Mouse (Mus musculus): ENCODE measurements around the gene Bglap. TPM values are rescaled to one million over a fixed set of nuclear protein-coding genes. Genes with fewer than 3 reads are reported as not detected.
"Not testable (repeated sequence)": the region's sequence is repeated elsewhere in the genome, so short reads cannot be mapped to it uniquely, and the experiment has no call there.

Bglap gene
- polyA plus RNA-seq, 1 experiment: 1.6 TPM

- H3K4me3 ChIP-seq (ENCODE audit: insufficient read depth, poor library complexity, severe bottlenecking): no peak overlapping the region
- peaks cover 2% of the 10 kb centered on the region for H3K79me3 ChIP-seq (ENCODE audit: low read depth)
- TF ChIP-seq USF1 (IDR thresholded peaks at IDR 0.05; ENCODE audit: low read depth) (no peak), FOSL1 (IDR thresholded peaks at IDR 0.05; ENCODE audit: insufficient read depth, low read length, poor library complexity, severe bottlenecking) (no peak), MAX (IDR thresholded peaks at IDR 0.05) (no peak), MYOD1 (IDR thresholded peaks at IDR 0.05; ENCODE audit: control insufficient read depth, insufficient read length, low read depth) (no peak), CEBPB (IDR thresholded peaks at IDR 0.05; ENCODE audit: low read depth) (no peak), CTCF (IDR thresholded peaks at IDR 0.05; ENCODE audit: control insufficient read depth, insufficient read depth, insufficient read length) (no peak), MYOG (IDR thresholded peaks at IDR 0.05; ENCODE audit: control insufficient read depth, extremely low read depth, insufficient read length) (no peak)
- H3ac ChIP-seq (ENCODE audit: control insufficient read depth, insufficient read length, low read depth): no peak overlapping the region
- H3K27me3 ChIP-seq (ENCODE audit: control insufficient read depth, insufficient read depth, insufficient read length): no peaks in the 10 kb centered on the region
- no peaks in the 10 kb centered on the region for H3K79me2 ChIP-seq (ENCODE audit: control insufficient read depth, insufficient read depth)
- H3K36me3 ChIP-seq (ENCODE audit: control insufficient read depth, insufficient read depth): peaks cover 5% of the 10 kb centered on the region
Observed at GRCm38 (mm10) chr3:88393776-88394375, 9.6 kb upstream of the Bglap start.

DNA sequence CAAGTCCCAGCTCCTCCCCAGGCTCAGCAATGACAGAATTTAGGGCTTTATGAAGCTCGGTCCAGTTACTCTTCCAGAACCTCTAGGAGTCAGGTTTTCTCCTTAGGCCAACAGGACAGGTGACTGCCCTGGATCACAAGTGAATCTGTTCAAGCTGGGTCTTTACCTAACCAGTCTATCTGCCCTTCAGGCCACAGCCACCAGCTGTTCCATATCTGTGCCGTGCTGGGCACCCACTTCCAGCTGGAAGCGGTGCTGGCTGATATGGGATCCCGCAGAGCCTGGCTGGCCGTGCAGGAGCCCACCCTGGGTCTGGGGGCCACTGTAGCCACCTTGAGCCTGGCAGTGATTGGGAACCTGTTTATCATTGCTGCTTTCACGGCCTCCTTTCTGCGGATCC lies 1.9 kb downstream of the Bglap start:
- not testable (repeated sequence) for H3K79me2 ChIP-seq (ENCODE audit: control insufficient read depth, insufficient read depth); H3K4me3 ChIP-seq (ENCODE audit: insufficient read depth, poor library complexity, severe bottlenecking); H3K36me3 ChIP-seq (ENCODE audit: control insufficient read depth, insufficient read depth); H3ac ChIP-seq (ENCODE audit: control insufficient read depth, insufficient read length, low read depth); H3K79me3 ChIP-seq (ENCODE audit: low read depth); H3K27me3 ChIP-seq (ENCODE audit: control insufficient read depth, insufficient read depth, insufficient read length)

- not testable (repeated sequence) for H3K4me3 ChIP-seq (ENCODE audit: insufficient read depth, poor library complexity, severe bottlenecking); H3K36me3 ChIP-seq (ENCODE audit: control insufficient read depth, insufficient read depth); H3K79me3 ChIP-seq (ENCODE audit: low read depth); H3K27me3 ChIP-seq (ENCODE audit: control insufficient read depth, insufficient read depth, insufficient read length); H3ac ChIP-seq (ENCODE audit: control insufficient read depth, insufficient read length, low read depth); H3K79me2 ChIP-seq (ENCODE audit: control insufficient read depth, insufficient read depth)
Observed at GRCm38 (mm10) chr3:88381389-88382315, 2.6 kb downstream of the Bglap start.

- H3ac ChIP-seq (ENCODE audit: control insufficient read depth, insufficient read length, low read depth); H3K79me3 ChIP-seq (ENCODE audit: low read depth): not testable (repeated sequence)
Observed at GRCm38 (mm10) chr3:88378599-88378998, 5.7 kb downstream of the Bglap start, which contains the start of gene Bglap2. Bglap2 (minus strand) TSS chr3:88378699.

GRCm38 (mm10) chr3:88376644-88377043 lies 7.6 kb downstream of the Bglap start:
- H3K27me3 ChIP-seq (ENCODE audit: control insufficient read depth, insufficient read depth, insufficient read length); H3ac ChIP-seq (ENCODE audit: control insufficient read depth, insufficient read length, low read depth); H3K36me3 ChIP-seq (ENCODE audit: control insufficient read depth, insufficient read depth); H3K4me3 ChIP-seq (ENCODE audit: insufficient read depth, poor library complexity, severe bottlenecking); H3K79me3 ChIP-seq (ENCODE audit: low read depth); H3K79me2 ChIP-seq (ENCODE audit: control insufficient read depth, insufficient read depth): not testable (repeated sequence)

More at GRCm38 (mm10) chr3:88378599-88378998, 5.7 kb downstream of the Bglap start, which contains the start of gene Bglap2:
- H3K4me3 ChIP-seq (ENCODE audit: insufficient read depth, poor library complexity, severe bottlenecking); H3K79me2 ChIP-seq (ENCODE audit: control insufficient read depth, insufficient read depth); H3K27me3 ChIP-seq (ENCODE audit: control insufficient read depth, insufficient read depth, insufficient read length); H3K36me3 ChIP-seq (ENCODE audit: control insufficient read depth, insufficient read depth): not testable (repeated sequence)

GRCm38 (mm10) chr3:88375750-88376626 lies 8.3 kb downstream of the Bglap start:
- H3K79me2 ChIP-seq (ENCODE audit: control insufficient read depth, insufficient read depth); H3K27me3 ChIP-seq (ENCODE audit: control insufficient read depth, insufficient read depth, insufficient read length): not testable (repeated sequence)

DNA sequence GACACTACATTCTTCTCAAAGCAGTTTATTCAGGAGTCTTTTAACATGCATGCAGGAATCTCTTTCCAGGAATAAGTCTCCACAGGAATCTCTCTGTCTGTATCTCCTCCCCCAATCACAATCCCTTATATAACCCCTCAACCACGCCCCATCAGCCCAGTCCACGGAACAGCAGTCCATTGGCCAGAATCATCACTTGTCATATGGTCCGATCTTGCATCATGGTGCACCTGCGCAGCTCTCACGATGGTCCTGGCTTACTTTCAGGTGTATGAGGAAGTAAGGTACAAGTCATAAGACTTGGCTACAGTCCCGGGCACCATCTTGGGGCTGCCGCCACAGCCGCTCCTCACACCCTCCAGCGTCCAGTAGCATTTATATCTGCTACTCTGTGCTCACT lies 11.6 kb downstream of the Bglap start, which contains the start of gene Bglap3:
TSS of gene Bglap3 (minus strand) at position 101 of the 400 bp plus-strand sequence.
- H3K36me3 ChIP-seq (ENCODE audit: control insufficient read depth, insufficient read depth); H3K79me3 ChIP-seq (ENCODE audit: low read depth); H3K4me3 ChIP-seq (ENCODE audit: insufficient read depth, poor library complexity, severe bottlenecking); H3ac ChIP-seq (ENCODE audit: control insufficient read depth, insufficient read length, low read depth); H3K27me3 ChIP-seq (ENCODE audit: control insufficient read depth, insufficient read depth, insufficient read length); H3K79me2 ChIP-seq (ENCODE audit: control insufficient read depth, insufficient read depth): not testable (repeated sequence)

More at GRCm38 (mm10) chr3:88375750-88376626, 8.3 kb downstream of the Bglap start:
- not testable (repeated sequence) for H3ac ChIP-seq (ENCODE audit: control insufficient read depth, insufficient read length, low read depth); H3K36me3 ChIP-seq (ENCODE audit: control insufficient read depth, insufficient read depth); H3K79me3 ChIP-seq (ENCODE audit: low read depth); H3K4me3 ChIP-seq (ENCODE audit: insufficient read depth, poor library complexity, severe bottlenecking)

GRCm38 (mm10) chr3:88368511-88368910 lies 15.8 kb downstream of the Bglap start:
- not testable (repeated sequence) for H3ac ChIP-seq (ENCODE audit: control insufficient read depth, insufficient read length, low read depth); H3K79me2 ChIP-seq (ENCODE audit: control insufficient read depth, insufficient read depth); H3K4me3 ChIP-seq (ENCODE audit: insufficient read depth, poor library complexity, severe bottlenecking); H3K36me3 ChIP-seq (ENCODE audit: control insufficient read depth, insufficient read depth); H3K27me3 ChIP-seq (ENCODE audit: control insufficient read depth, insufficient read depth, insufficient read length); H3K79me3 ChIP-seq (ENCODE audit: low read depth)

- not testable (repeated sequence) for H3K27me3 ChIP-seq (ENCODE audit: control insufficient read depth, insufficient read depth, insufficient read length)
Observed at GRCm38 (mm10) chr3:88367517-88367916, 16.7 kb downstream of the Bglap start.

More at GRCm38 (mm10) chr3:88367517-88367916, 16.7 kb downstream of the Bglap start:
- not testable (repeated sequence) for H3K36me3 ChIP-seq (ENCODE audit: control insufficient read depth, insufficient read depth); H3K79me3 ChIP-seq (ENCODE audit: low read depth); H3K79me2 ChIP-seq (ENCODE audit: control insufficient read depth, insufficient read depth); H3K4me3 ChIP-seq (ENCODE audit: insufficient read depth, poor library complexity, severe bottlenecking); H3ac ChIP-seq (ENCODE audit: control insufficient read depth, insufficient read length, low read depth)

All from C2C12 (cell line).